Mouse (Mus musculus): Measurements from ENCODE around the gene Grk3. TPM values are rescaled to one million over a fixed set of nuclear protein-coding genes. Genes with fewer than 3 reads are reported as not detected.

The Grk3 gene
- polyA plus RNA-seq (2014; fragmentation: Illumina TruSeq; extraction: RNeasy Lipid Tissue Mini Kit (QIAGEN cat#74804); ENCODE audit: low read depth, low replicate concordance): 10.6 TPM

GRCm38 (mm10) chr5:113015236-113016061, at the start of gene Grk3:
Gene Grk3, minus strand, starts transcription at chr5:113015791.

GRCm38 (mm10) chr5:112895674-112896654, 119.6 kb downstream of the Grk3 start, which contains the start of gene Myo18b:
Gene Myo18b, minus strand, starts transcription at chr5:112896362.

Other genes with a start within 250 kb of the Grk3 start
- not detected for gene Myo18b, start 119.4 kb downstream of the Grk3 start, polyA plus RNA-seq (2014; fragmentation: Illumina TruSeq; extraction: RNeasy Lipid Tissue Mini Kit (QIAGEN cat#74804); ENCODE audit: low read depth, low replicate concordance)
- not detected for gene Crybb2, start 54.3 kb upstream of the Grk3 start, polyA plus RNA-seq (2014; fragmentation: Illumina TruSeq; extraction: RNeasy Lipid Tissue Mini Kit (QIAGEN cat#74804); ENCODE audit: low read depth, low replicate concordance)
- gene Crybb3, start 65.8 kb upstream of the Grk3 start, polyA plus RNA-seq (2014; fragmentation: Illumina TruSeq; extraction: RNeasy Lipid Tissue Mini Kit (QIAGEN cat#74804); ENCODE audit: low read depth, low replicate concordance): 0.73 TPM
- gene 2900026A02Rik, start 205.4 kb upstream of the Grk3 start, polyA plus RNA-seq (2014; fragmentation: Illumina TruSeq; extraction: RNeasy Lipid Tissue Mini Kit (QIAGEN cat#74804); ENCODE audit: low read depth, low replicate concordance): 25.7 TPM
- gene Tmem211, start 211.1 kb upstream of the Grk3 start, polyA plus RNA-seq (2014; fragmentation: Illumina TruSeq; extraction: RNeasy Lipid Tissue Mini Kit (QIAGEN cat#74804); ENCODE audit: low read depth, low replicate concordance): not detected